ENCODE assay signal across 8 mouse cellular contexts in genomic region chr11:98927438-98928076, GRCm38 (mm10). TPM values are rescaled to one million over a fixed set of nuclear protein-coding genes. Genes with fewer than 3 reads are reported as not detected.
DNase-seq lines count a peak whose midpoint lies in the region; ATAC-seq lines count a peak whose summit lies in the region.

Gene Rara, plus strand, starts transcription at chr11:98927818.

- H3K9ac ChIP-seq in heart, embryonic 16.5 days (ENCODE audit: low read length), result peak within 1 kb of the TSS; percentile 92

- WGBS in heart, embryonic 16.5 days, result 9% methylated on average over 21 of the region's 21 CpGs

- peak within 1 kb of the TSS; percentile 98 for H3K27ac ChIP-seq in heart, embryonic 16.5 days (ENCODE audit: low read length)

- no peak for ATAC-seq in cerebellum, adult (ENCODE audit: insufficient number of reproducible peaks, low FRiP score, low TSS enrichment)
- peak; percentile 49 for ATAC-seq in CD4-positive, CD25-positive, alpha-beta regulatory T cell, adult 4 months
- ATAC-seq in heart, embryonic 16.5 days (replicated peaks; ENCODE audit: extremely low read depth, insufficient read depth, low FRiP score), result no peak
- ATAC-seq in monocyte, adult 5-6 weeks (replicated peaks; ENCODE audit: insufficient number of reproducible peaks, low FRiP score, low TSS enrichment, poor library complexity, severe bottlenecking), result 0 out of 2 replicates have a peak, but pooled peaks have one; percentile 1

- intact Hi-C loops in left cerebral cortex, postnatal 10 days (cut with DNase I), result loop anchor here (10.0 kb wide), 1 partner anchor 227 kb away; the partner anchor contains the start of gene Ccr7

- peak within 1 kb of the TSS; percentile 68 for H3K4me2 ChIP-seq in heart, embryonic 16.5 days (ENCODE audit: low read depth, low read length)

- peak within 1 kb of the TSS; percentile 81 for H3K4me3 ChIP-seq in heart, embryonic 16.5 days (ENCODE audit: low read length)

- H3K4me1 ChIP-seq in heart, embryonic 16.5 days (ENCODE audit: control insufficient read depth, insufficient read depth, low read length), result peaks cover 80% of the 10 kb centered on the region

- peak; percentile 77 for DNase-seq in cerebellum, adult 11-12 months
- peak; percentile 75 to 84 for DNase-seq in cerebellum, postnatal 25 days
- DNase-seq in left cerebral cortex, postnatal 10 days (ENCODE audit: extremely low spot score in 1 of 2, low spot score in 2 of 2), result peak in 1 of 2 experiments; percentile 47
- no peak for DNase-seq in MN1 (ENCODE audit: low spot score)

- no peaks in the 10 kb centered on the region for H3K36me3 ChIP-seq in heart, embryonic 16.5 days (ENCODE audit: control insufficient read depth, insufficient read depth)

- no peaks in the 10 kb centered on the region for H3K27me3 ChIP-seq in heart, embryonic 16.5 days (ENCODE audit: control insufficient read depth, insufficient read depth, low read length)

- H3K9me3 ChIP-seq in heart, embryonic 16.5 days (replicated peaks; ENCODE audit: control insufficient read depth, low read length), result no peaks in the 10 kb centered on the region

RNA-seq across cellular contexts. Expression of gene Rara, which starts in this region (rescaled TPM):
- 1 to 10 TPM; 8.6 to 8.9 TPM for polyA plus RNA-seq in CD4-positive, CD25-positive, alpha-beta regulatory T cell, adult 4 months (2017; shearing (Covaris generic))
- 28.2 and 28.6 TPM in 2 replicates for polyA plus RNA-seq in heart, embryonic 16.5 days (2015; fragmentation: Nextera tagmentation; extraction: Ambion mirVana)
- total RNA-seq in left cerebral cortex, postnatal 10 days (2021), result 10 to 100 TPM; 16.6 to 16.9 TPM
- 61.0 to 76.9 TPM (median 62.9 TPM) in 3 replicates for total RNA-seq in monocyte, adult 5-6 weeks (2017)

Comparison
In these comparisons a context has a peak if more than half of its experiments do, and no peak if none do; other contexts are left out.
1. ATAC-seq: peak in CD4-positive, CD25-positive, alpha-beta regulatory T cell, adult 4 months (single experiment) and monocyte, adult 5-6 weeks (single experiment); none in cerebellum, adult (single experiment) and heart, embryonic 16.5 days (single experiment).